Mouse (Mus musculus) intestine, embryonic 14.5 days (tissue): ENCODE measurements around the gene Coch. TPM values are rescaled to one million over a fixed set of nuclear protein-coding genes. Genes with fewer than 3 reads are reported as not detected.
"Not testable (repeated sequence)": the region's sequence is repeated elsewhere in the genome, so short reads cannot be mapped to it uniquely, and the experiment has no call there.

ENCODE experiments used
- ATAC-seq: fragments of 200-750 bp; cut with Nextera tagmentation; replicated peaks from 2 replicates; pipeline ENCODE4 v1.8.0; 2017; ENCODE audit warnings: low read depth, moderate number of reproducible peaks, moderate TSS enrichment, moderate library complexity; ENCODE audit not compliant: low FRiP score, low TSS enrichment
- DNase-seq: peaks from one replicate; pipeline ENCODE4 v3.0.0-alpha.2; 2018; ENCODE audit warnings: low spot score
- H3K27ac ChIP-seq: fragments of 300-500 bp; sonication (generic); 2 replicates; pipeline ENCODE4 v1.5.1; 2014; ENCODE audit warnings: low read depth, mild to moderate bottlenecking, control low read depth
- H3K27me3 ChIP-seq: fragments of 300-500 bp; sonication (generic); replicated peaks from 2 replicates; pipeline ENCODE4 v1.6.1; 2014; ENCODE audit warnings: low read length, control low read depth; ENCODE audit not compliant: control insufficient read depth, insufficient read depth
- H3K36me3 ChIP-seq: fragments of 300-500 bp; sonication (generic); 2 replicates; pipeline ENCODE4 v1.6.1; 2014; ENCODE audit warnings: low read length, control low read depth; ENCODE audit not compliant: control insufficient read depth, insufficient read depth
- H3K4me1 ChIP-seq: fragments of 300-500 bp; sonication (generic); replicated peaks from 2 replicates; pipeline ENCODE4 v1.6.1; 2014; ENCODE audit warnings: low read length, control low read depth, mixed read lengths; ENCODE audit not compliant: control insufficient read depth, insufficient read depth
- H3K4me2 ChIP-seq: fragments of 300-500 bp; sonication (generic); 2 replicates; pipeline ENCODE4 v1.6.1; 2014; ENCODE audit warnings: low read length
- H3K4me3 ChIP-seq: fragments of 300-500 bp; sonication (generic); 2 replicates; pipeline ENCODE4 v1.5.1; 2014; ENCODE audit warnings: low read depth, low read length, control low read depth, mixed read lengths
- H3K9ac ChIP-seq: fragments of 300-500 bp; sonication (generic); 2 replicates; pipeline ENCODE4 v1.6.1; 2014; ENCODE audit warnings: mild to moderate bottlenecking, low read length
- H3K9me3 ChIP-seq: fragments of 300-500 bp; sonication (generic); 2 replicates; pipeline ENCODE4 v1.6.1; 2016; ENCODE audit warnings: low read length, control low read depth; ENCODE audit not compliant: control insufficient read depth
- WGBS: fragments of 180-500 bp; shearing (Covaris S2); extraction: QIAGEN DNeasy Blood & Tissue Kit; methylation state at CpG from one replicate; pipeline ENCODE4 v1.1.7; 2014; 5-methylcytosine and 5-hydroxymethylcytosine counted together
- polyA plus RNA-seq: library from polyadenylated mRNA; unstranded; fragments of >200 nt; fragmentation: Nextera tagmentation; extraction: Ambion mirVana; gene quantifications from 2 replicates; pipeline ENCODE4 v1.2.1, GENCODE M21; 2014

Coch gene
- 1.0 and 1.9 TPM in 2 replicates for polyA plus RNA-seq

DNA sequence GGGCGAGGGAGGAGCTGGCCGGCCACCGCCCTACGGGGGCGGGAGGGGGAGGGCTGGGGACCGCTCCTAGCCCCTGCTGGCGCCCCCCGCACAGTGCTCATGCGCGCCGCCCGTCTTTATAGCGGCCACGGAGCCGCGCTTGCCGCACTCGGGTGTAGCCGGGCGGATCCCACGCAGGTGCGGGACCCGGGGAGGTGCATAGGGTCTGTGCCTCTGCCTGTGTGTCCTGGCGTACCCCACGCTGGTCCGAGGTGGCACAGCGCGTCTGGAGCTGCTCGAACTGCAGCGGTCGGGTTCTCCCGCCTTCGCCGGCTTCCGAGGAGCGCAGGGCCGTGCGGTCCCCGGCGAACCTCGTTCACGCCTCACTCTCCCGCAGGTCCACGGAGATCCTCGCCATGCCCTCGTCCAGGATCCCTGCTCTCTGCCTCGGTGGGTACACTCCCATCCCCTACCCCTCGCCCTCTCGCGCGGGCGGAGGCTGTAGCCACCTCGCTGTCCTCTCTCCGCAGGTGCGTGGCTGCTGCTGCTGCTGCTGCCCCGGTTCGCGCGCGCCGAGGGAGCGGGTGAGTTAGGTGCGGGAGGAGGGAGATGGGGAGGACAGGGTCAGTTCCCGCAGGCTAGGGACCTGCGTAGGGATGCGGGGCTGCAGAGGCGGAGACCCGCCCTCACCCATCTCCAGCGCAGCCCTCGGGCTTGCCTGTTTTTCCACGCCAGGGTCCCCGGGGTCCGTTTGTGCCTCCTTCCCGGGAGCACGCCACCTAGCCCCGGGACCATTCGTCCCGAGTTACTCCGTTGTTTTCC, at the start of gene Coch:
Gene Coch, plus strand, starts transcription at position 113 of the 801 bp plus-strand sequence.
- Histone ChIP-seq H3K27ac (no peak within 1 kb of the TSS), H3K36me3 (no peaks in the 10 kb centered on the region), H3K4me3 (peak within 1 kb of the TSS; percentile 64), H3K27me3 (peaks cover 53% of the 10 kb centered on the region), H3K4me1 (peaks cover 8% of the 10 kb centered on the region), H3K4me2 (peak within 1 kb of the TSS; percentile 97), H3K9ac (peak within 1 kb of the TSS; percentile 34; the same call in 1 of the 2 replicates), H3K9me3 (0 out of 2 replicates have a peak, but pooled peaks cover 2% of the 10 kb centered on the region)
- whole genome bisulfite sequencing, result under 1% methylated on average over 76 of the region's 79 CpGs
- peak; percentile 80 for DNase-seq
- peak; percentile 70 for ATAC-seq

DNA sequence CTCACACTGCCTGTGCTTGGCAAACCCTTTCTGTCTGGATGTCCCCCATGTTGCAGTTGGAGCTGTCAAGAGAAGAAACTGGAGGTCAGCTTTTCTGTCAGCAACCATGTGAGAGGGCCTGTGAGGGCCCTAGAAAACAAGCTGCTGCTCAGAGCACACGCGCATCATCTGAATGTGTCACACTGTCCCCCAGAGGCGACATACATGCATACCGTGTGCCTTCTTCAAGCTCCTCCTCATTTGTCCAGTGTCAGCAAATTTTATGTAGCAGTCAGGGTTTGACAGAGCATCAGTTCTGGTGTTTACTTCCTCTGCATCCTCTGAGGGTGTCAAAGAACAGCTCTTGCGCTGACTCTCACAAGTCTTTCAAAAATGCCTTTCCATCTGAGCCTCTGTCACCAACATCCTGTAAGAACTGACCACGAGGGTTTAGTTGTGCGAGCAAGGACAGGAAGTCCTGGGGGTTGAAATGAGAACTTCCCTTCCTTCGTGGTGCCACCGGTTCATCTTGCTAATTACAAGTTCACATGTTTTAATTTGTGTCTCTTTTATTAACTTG, 49.7 kb upstream of the Coch start:
- ATAC-seq, result no peak
- Histone ChIP-seq H3K4me2 (no peak overlapping the region), H3K27ac (no peak overlapping the region), H3K9me3 (no peaks in the 10 kb centered on the region), H3K36me3 (no peaks in the 10 kb centered on the region), H3K4me3 (no peak overlapping the region), H3K4me1 (no peaks in the 10 kb centered on the region), H3K9ac (no peak overlapping the region), H3K27me3 (no peaks in the 10 kb centered on the region)
- WGBS, result 78% methylated on average over 9 of the region's 9 CpGs
- DNase-seq, result no peak

GRCm38 (mm10) chr12:51555041-51555440, 38.1 kb upstream of the Coch start:
- no peak overlapping the region for H3K9ac ChIP-seq
- no peak overlapping the region for H3K4me2 ChIP-seq
- H3K27ac ChIP-seq, result no peak overlapping the region
- H3K9me3 ChIP-seq, result no peaks in the 10 kb centered on the region
- no peaks in the 10 kb centered on the region for H3K27me3 ChIP-seq
- no peak overlapping the region for H3K4me3 ChIP-seq
- no peak for ATAC-seq
- DNase-seq, result no peak
- H3K36me3 ChIP-seq, result no peaks in the 10 kb centered on the region
- WGBS, result 83% methylated on average over 1 of the region's 1 CpGs
- H3K4me1 ChIP-seq, result no peaks in the 10 kb centered on the region

DNA sequence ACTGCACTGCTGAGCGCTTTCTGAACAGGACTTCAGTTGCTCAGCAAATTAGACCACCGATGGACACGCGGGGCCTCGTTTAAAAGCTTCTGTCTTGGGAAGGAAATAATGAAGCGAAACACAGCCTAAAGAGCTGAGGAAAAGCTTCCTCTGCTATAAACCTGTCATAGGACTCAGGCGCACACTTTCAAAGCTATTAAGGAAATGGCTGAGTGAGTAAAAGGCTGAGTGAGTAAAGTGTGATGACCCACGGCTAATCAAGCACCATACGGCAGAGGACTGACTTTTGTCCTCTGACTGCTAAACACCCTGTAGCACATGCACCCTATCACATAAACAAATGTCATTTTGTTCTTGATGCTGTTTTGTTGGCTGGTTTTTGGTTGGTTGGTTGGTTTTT, 31.7 kb upstream of the Coch start:
- no peaks in the 10 kb centered on the region for H3K27me3 ChIP-seq
- no peak overlapping the region for H3K4me3 ChIP-seq
- DNase-seq (no peak), ATAC-seq (no peak)
- H3K27ac ChIP-seq, result no peak overlapping the region
- no peaks in the 10 kb centered on the region for H3K4me1 ChIP-seq
- H3K9me3 ChIP-seq, result no peaks in the 10 kb centered on the region
- no peak overlapping the region for H3K9ac ChIP-seq
- no peaks in the 10 kb centered on the region for H3K36me3 ChIP-seq
- 47% methylated on average over 9 of the region's 9 CpGs for WGBS
- no peak overlapping the region for H3K4me2 ChIP-seq

- no peak for ATAC-seq
These were observed 25.9 kb upstream of the Coch start for GRCm38 (mm10) chr12:51567225-51567624.

GRCm38 (mm10) chr12:51569472-51569871, 23.7 kb upstream of the Coch start:
- Histone ChIP-seq H3K4me3 (no peak overlapping the region), H3K27ac (no peak overlapping the region), H3K4me1 (no peaks in the 10 kb centered on the region), H3K9ac (no peak overlapping the region), H3K27me3 (no peaks in the 10 kb centered on the region), H3K36me3 (no peaks in the 10 kb centered on the region), H3K9me3 (no peaks in the 10 kb centered on the region), H3K4me2 (no peak overlapping the region)
- DNase-seq (no peak), ATAC-seq (no peak)
- WGBS, result 86% methylated on average over 8 of the region's 8 CpGs

More at GRCm38 (mm10) chr12:51567225-51567624, 25.9 kb upstream of the Coch start:
- no peaks in the 10 kb centered on the region for H3K4me1 ChIP-seq
- H3K36me3 ChIP-seq, result no peaks in the 10 kb centered on the region
- H3K9me3 ChIP-seq, result no peaks in the 10 kb centered on the region
- no peak overlapping the region for H3K4me3 ChIP-seq
- no peak for DNase-seq
- H3K27me3 ChIP-seq, result no peaks in the 10 kb centered on the region
- H3K4me2 ChIP-seq, result no peak overlapping the region
- no peak overlapping the region for H3K9ac ChIP-seq
- WGBS, result 79% methylated on average over 7 of the region's 7 CpGs
- no peak overlapping the region for H3K27ac ChIP-seq

DNA sequence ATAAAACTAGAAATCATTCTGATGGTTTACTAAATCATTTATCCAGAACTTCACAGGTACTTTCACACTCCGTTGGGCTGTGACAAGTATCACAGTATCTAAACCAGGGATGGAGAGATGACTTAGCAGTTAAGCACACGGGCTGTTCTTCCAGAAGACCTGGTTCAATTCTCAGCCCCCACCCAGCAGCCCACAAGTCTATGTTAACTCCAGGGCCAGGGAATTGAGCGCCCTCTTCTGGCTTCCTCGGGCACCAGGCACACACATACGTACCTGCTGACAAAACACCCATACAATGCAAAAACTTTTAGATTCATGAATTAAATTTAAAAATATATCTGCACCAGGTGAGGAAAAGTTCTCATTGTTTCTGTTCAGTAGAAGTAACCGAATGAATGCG, 23.2 kb upstream of the Coch start:
- Histone ChIP-seq H3K4me2 (no peak overlapping the region), H3K27me3 (no peaks in the 10 kb centered on the region), H3K9me3 (no peaks in the 10 kb centered on the region), H3K36me3 (no peaks in the 10 kb centered on the region), H3K4me1 (no peaks in the 10 kb centered on the region), H3K9ac (no peak overlapping the region), H3K4me3 (no peak overlapping the region), H3K27ac (no peak overlapping the region)
- WGBS, result 66% methylated on average over 7 of the region's 7 CpGs
- ATAC-seq (no peak), DNase-seq (no peak)

- no peaks in the 10 kb centered on the region for H3K36me3 ChIP-seq
- WGBS, result 75% methylated on average over 4 of the region's 4 CpGs
- no peaks in the 10 kb centered on the region for H3K9me3 ChIP-seq
- no peak overlapping the region for H3K9ac ChIP-seq
- no peaks in the 10 kb centered on the region for H3K27me3 ChIP-seq
- no peak overlapping the region for H3K27ac ChIP-seq
- H3K4me1 ChIP-seq, result no peaks in the 10 kb centered on the region
- H3K4me3 ChIP-seq, result no peak overlapping the region
- DNase-seq, result no peak
- H3K4me2 ChIP-seq, result no peak overlapping the region
- no peak for ATAC-seq
These were observed 20.5 kb upstream of the Coch start for GRCm38 (mm10) chr12:51572651-51573050.

DNA sequence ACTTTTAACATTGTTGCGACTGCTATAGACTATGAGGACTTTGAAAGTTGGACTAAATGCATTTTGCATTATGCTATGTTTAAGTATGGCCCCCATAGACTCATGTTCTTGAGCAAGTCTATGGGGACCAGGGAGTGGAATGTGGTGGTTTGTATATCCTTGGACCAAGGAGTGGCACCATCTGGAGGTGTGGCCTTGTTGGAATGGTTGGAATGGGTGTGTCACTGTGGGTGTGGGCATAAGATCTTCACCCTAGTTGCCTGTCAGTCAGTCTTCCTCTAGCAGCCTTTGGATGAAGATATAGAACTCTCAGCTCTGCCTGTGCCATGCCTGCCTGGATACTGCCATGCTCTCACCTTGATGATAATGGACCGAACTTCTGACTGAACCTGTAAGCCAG, 15.3 kb upstream of the Coch start:
- not testable (repeated sequence) for H3K27ac ChIP-seq, H3K9me3 ChIP-seq, DNase-seq, ATAC-seq, H3K4me2 ChIP-seq, H3K27me3 ChIP-seq, H3K4me3 ChIP-seq, H3K4me1 ChIP-seq, H3K36me3 ChIP-seq, H3K9ac ChIP-seq
- WGBS, result 92% methylated on average over 2 of the region's 2 CpGs
